Mouse (Mus musculus): ENCODE data around the gene Dap3.

- no peak for TF ChIP-seq EP300 (optimal IDR thresholded peaks at IDR 0.05)
- TF ChIP-seq CTCF (IDR thresholded peaks at IDR 0.05; ENCODE audit: low read depth), result no peak
These were observed 45.2 kb downstream of the Dap3 start for GRCm38 (mm10) chr3:88905741-88906140.

Data from stomach, postnatal 0 days (tissue).